Mouse (Mus musculus) brain, embryonic 14.5 days (tissue): Measurements from ENCODE around the gene Plcl2.

Source experiments
- CTCF ChIP-seq: fragments of 200-500 bp; IDR thresholded peaks from 2 replicates; pipeline ENCODE4 v1.5.1; 2012; ENCODE audit warnings: inconsistent platforms, mild to moderate bottlenecking, moderate library complexity, borderline replicate concordance; ENCODE audit not compliant: insufficient read depth, insufficient read length; ENCODE audit errors: extremely low read depth
- POLR2A ChIP-seq: fragments of 200-500 bp; IDR thresholded peaks from 2 replicates; pipeline ENCODE4 v1.6.1; 2012; ENCODE audit warnings: mild to moderate bottlenecking, inconsistent platforms, borderline replicate concordance; ENCODE audit not compliant: poor library complexity, insufficient read depth, insufficient read length, severe bottlenecking; ENCODE audit errors: extremely low read depth

DNA sequence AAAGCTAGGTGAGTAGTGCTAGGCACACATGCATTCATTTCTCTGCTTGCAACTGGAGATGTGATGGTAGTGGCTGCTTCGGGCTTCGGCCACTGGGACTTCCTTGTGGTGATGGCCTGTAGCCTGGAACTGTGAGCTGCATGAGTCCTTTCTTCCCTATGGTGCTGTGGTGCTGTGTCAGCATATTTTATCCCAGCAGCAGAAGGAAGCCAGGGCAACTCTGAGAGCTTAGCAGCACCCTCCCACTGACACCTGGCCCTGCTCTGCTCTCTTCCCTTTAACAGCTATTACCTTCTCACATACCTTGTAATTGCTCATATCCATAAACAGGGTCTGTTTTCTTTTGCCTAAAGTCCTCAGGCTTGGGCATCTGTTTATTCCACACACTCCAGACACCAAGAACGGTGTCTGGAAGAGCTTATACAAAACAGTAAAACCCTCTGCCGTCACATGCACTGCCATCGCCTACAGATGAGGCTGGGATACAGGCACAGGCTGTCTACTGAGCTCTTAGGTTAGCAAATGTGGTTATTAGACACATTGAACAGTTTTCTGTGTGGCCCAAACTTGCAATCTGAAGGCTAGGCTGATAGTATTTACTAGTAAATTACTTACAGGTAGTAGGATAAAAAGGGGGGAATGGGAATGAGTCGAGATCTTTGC lies 139.7 kb downstream of the Plcl2 start:
- TF ChIP-seq POLR2A (no peak), CTCF (no peak)
